Mouse (Mus musculus) cortical plate, adult 2 months (tissue): ENCODE measurements at regions not wholly inside any gene's neighbourhood (a gene's known extent, or its start where the extent isn't known, plus 50 kb on each side); places are given as distances from the start of the nearest gene placed in this dataset.

Experiments used
- H3K27ac ChIP-seq: fragments of 200-500 bp; 2 replicates; pipeline ENCODE4 v1.5.1; 2012; ENCODE audit warnings: low read length, control low read depth, inconsistent platforms; ENCODE audit not compliant: insufficient read depth
- H3K4me1 ChIP-seq: fragments of 200-500 bp; 2 replicates; pipeline ENCODE4 v1.6.1; 2011; ENCODE audit warnings: low read length; ENCODE audit not compliant: control insufficient read depth, insufficient read depth
- H3K4me3 ChIP-seq: fragments of 200-500 bp; 2 replicates; pipeline ENCODE4 v1.5.1; 2011; ENCODE audit warnings: mild to moderate bottlenecking, low read length, control low read depth; ENCODE audit not compliant: insufficient read depth
- CTCF ChIP-seq: fragments of 200-500 bp; IDR thresholded peaks from 2 replicates; pipeline ENCODE4 v1.5.1; 2011; ENCODE audit warnings: mild to moderate bottlenecking, control low read depth, low read length; ENCODE audit not compliant: insufficient read depth; ENCODE audit errors: extremely low read depth
- POLR2A ChIP-seq: fragments of 200-500 bp; IDR thresholded peaks from 2 replicates; pipeline ENCODE4 v1.6.1; 2011; ENCODE audit warnings: mild to moderate bottlenecking, low read length, control low read depth; ENCODE audit not compliant: insufficient read depth; ENCODE audit errors: extremely low read depth

DNA sequence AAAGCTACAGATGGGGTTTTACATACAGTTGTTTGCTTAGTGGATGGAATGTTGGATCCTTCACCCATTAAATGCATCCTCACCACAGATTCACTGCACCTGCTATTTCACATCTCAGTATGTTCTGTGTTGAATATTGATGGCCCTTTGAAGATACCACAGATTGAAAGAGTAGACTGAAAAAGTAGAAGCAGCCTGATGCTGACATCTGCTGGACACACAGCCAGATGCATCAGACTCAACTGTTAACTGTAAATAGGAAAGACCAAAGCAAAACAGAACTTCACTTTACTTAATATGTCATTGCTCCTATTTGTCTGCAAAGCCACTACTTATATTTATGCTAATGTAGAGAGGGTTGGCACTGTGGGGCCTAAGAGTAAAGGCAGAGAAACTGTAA is 84.2 kb upstream of the Zranb2 start:
- H3K4me3 ChIP-seq: no peak overlapping the region
- H3K27ac ChIP-seq: no peak overlapping the region
- H3K4me1 ChIP-seq: no peaks in the 10 kb centered on the region; the same call in 1 of the 2 replicates
- TF ChIP-seq POLR2A: no peak
- peak; percentile 69; the same call in 1 of the 2 replicates for TF ChIP-seq CTCF

DNA sequence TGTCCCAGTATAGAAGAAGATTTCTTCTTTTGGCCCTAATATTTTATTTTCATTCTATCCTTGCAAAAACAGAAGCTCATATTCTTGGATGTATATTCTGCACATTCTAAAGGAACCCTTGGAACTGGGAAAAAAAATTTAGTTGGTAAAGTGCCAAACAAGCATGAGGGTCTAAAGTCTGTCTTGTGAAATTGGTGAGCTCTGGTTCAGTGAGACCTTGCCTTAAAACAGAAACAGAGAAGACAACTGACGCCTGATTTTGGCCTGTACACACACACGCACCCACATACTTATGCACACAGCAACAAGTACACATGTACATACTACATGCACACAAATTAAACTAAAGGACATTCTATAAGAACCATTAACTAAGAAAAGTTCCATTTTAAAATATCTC is 62.4 kb upstream of the Zranb2 start:
- H3K4me3 ChIP-seq: no peak overlapping the region
- no peak for TF ChIP-seq POLR2A
- no peak for TF ChIP-seq CTCF
- H3K27ac ChIP-seq: no peak overlapping the region

DNA sequence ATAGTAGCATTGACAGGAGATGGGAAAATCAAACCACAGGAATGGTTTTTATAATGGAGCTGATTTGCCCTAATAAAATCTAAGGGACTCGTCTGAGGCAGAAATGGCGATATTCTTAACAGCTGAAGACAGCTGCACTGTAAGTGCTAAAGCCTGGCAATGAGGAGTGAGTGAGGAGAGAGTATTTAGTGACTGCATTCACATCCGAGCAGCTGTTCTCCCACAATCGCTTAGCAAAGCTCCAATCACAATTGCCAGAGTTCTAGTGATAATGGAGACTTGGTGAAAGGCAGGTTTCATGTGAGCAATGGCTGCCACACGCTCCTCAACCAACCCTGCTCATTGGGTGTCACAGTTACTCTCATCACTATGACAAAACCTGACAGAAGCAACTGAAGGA is 61.3 kb upstream of the Zranb2 start:
- Histone ChIP-seq H3K27ac (no peak overlapping the region), H3K4me1 (no peaks in the 10 kb centered on the region), H3K4me3 (no peak overlapping the region)
- no peak for TF ChIP-seq CTCF
- no peak for TF ChIP-seq POLR2A

More for the DNA sequence above, 62.4 kb upstream of the Zranb2 start:
- H3K4me1 ChIP-seq: no peaks in the 10 kb centered on the region

DNA sequence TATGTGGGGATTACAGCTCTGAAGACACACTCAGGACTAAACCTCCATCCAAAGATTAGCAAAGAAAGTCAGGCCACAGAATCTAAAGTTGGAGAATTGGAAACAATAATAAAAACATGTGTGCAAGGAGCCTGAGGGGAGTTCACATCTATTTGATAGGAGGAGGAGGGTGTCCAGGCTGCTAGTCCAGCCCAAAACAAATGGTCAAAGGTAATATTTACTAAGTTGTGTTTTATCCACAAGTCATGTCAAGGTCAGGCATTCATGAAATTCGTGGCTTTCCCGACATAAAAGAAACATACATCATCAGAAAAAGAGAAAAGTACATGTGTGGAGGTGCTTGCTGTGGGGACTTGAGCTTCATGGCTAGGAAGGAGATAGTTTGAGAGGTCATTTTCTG is 56.2 kb upstream of the Zranb2 start:
- H3K4me1 ChIP-seq: no peaks in the 10 kb centered on the region
- no peak overlapping the region for H3K27ac ChIP-seq
- TF ChIP-seq POLR2A (no peak), CTCF (no peak)
- no peak overlapping the region for H3K4me3 ChIP-seq
